Mouse (Mus musculus): ENCODE results near the gene Anks4b. TPM values are rescaled to one million over a fixed set of nuclear protein-coding genes. Genes with fewer than 3 reads are reported as not detected.

The Anks4b gene
- polyA plus RNA-seq, 1 experiment: not detected

GRCm38 (mm10) chr7:120201231-120201744, 27.6 kb downstream of the Anks4b start:
- H3K27me3 ChIP-seq (ENCODE audit: control insufficient read depth): peaks cover 12% of the 10 kb centered on the region
- no peak overlapping the region for H3K4me3 ChIP-seq (replicated peaks)
- no peaks in the 10 kb centered on the region for H3K4me1 ChIP-seq (ENCODE audit: control insufficient read depth)
- no peaks in the 10 kb centered on the region for H3K36me3 ChIP-seq (ENCODE audit: control insufficient read depth)
- TF ChIP-seq GATA1 (IDR thresholded peaks at IDR 0.05; ENCODE audit: low read length) (no peak), TAL1 (IDR thresholded peaks at IDR 0.05; ENCODE audit: low read length) (no peak)
- no peaks in the 10 kb centered on the region for H3K9me3 ChIP-seq (ENCODE audit: control insufficient read depth, low read length)

GRCm38 (mm10) chr7:120201771-120202170, 28.1 kb downstream of the Anks4b start, which contains the start of gene Crym:
Gene Crym, minus strand, starts transcription at chr7:120202111.
- H3K4me3 ChIP-seq (replicated peaks): no peak within 1 kb of the TSS
- no peaks in the 10 kb centered on the region for H3K36me3 ChIP-seq (ENCODE audit: control insufficient read depth)
- H3K4me1 ChIP-seq (ENCODE audit: control insufficient read depth): no peaks in the 10 kb centered on the region
- peaks cover 12% of the 10 kb centered on the region for H3K27me3 ChIP-seq (ENCODE audit: control insufficient read depth)
- TF ChIP-seq GATA1 (IDR thresholded peaks at IDR 0.05; ENCODE audit: low read length): no peak
- no peak for TF ChIP-seq TAL1 (IDR thresholded peaks at IDR 0.05; ENCODE audit: low read length)
- no peaks in the 10 kb centered on the region for H3K9me3 ChIP-seq (ENCODE audit: control insufficient read depth, low read length)

DNA sequence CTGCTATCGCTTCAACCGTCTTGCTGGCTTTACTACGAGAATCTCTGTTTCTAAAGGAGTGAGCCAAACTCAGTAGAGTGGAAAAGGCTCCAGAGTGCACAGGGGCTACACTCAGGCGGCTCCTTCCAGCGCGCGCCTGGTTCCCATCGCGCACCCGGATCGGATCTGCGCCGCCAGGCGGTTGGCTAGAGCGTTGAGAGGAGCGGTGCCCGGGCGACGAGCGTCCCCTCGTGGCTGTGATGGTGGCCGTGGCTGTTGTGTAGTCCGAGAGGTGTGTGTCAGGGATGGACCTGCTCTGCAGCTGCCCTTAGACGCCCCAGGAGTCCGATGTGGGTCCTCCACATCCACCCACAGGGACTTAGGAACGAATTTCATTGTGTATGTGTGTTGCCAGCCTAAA, 30.1 kb downstream of the Anks4b start, which contains the start of gene Abca14:
Gene Abca14 (plus strand): TSS at position 173 of the 400 bp plus-strand sequence.
- H3K4me3 ChIP-seq (replicated peaks): no peak within 1 kb of the TSS
- H3K4me1 ChIP-seq (ENCODE audit: control insufficient read depth): no peaks in the 10 kb centered on the region
- TF ChIP-seq GATA1 (IDR thresholded peaks at IDR 0.05; ENCODE audit: low read length) (no peak), TAL1 (IDR thresholded peaks at IDR 0.05; ENCODE audit: low read length) (no peak)
- H3K27me3 ChIP-seq (ENCODE audit: control insufficient read depth): peaks cover 12% of the 10 kb centered on the region
- no peaks in the 10 kb centered on the region for H3K9me3 ChIP-seq (ENCODE audit: control insufficient read depth, low read length)
- no peaks in the 10 kb centered on the region for H3K36me3 ChIP-seq (ENCODE audit: control insufficient read depth)

DNA sequence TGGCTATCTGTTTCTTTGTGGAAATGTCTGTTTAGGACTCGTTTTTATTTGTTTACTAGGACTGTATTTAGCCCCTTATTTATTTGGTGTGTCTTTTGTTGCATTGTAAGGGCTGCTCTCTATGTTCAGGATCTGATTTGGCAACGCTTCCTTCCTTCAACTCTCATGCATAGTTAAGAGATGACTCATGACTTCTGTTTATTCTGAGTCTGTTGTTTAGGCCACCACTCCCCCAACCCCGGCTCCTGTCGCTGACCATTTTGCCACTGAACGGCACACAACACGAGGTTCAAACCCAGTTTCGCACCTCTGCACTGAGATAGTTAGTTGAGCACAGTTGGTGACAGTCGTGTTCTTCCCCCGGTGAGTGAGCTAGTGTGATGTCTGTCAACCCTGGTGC, 32.3 kb downstream of the Anks4b start:
- no peak overlapping the region for H3K4me3 ChIP-seq (replicated peaks)
- H3K9me3 ChIP-seq (ENCODE audit: control insufficient read depth, low read length): no peaks in the 10 kb centered on the region
- TF ChIP-seq GATA1 (IDR thresholded peaks at IDR 0.05; ENCODE audit: low read length) (no peak), TAL1 (IDR thresholded peaks at IDR 0.05; ENCODE audit: low read length) (no peak)
- peaks cover 10% of the 10 kb centered on the region for H3K27me3 ChIP-seq (ENCODE audit: control insufficient read depth)
- no peaks in the 10 kb centered on the region for H3K36me3 ChIP-seq (ENCODE audit: control insufficient read depth)
- H3K4me1 ChIP-seq (ENCODE audit: control insufficient read depth): no peaks in the 10 kb centered on the region

- Histone ChIP-seq H3K27me3 (ENCODE audit: control insufficient read depth) (no peaks in the 10 kb centered on the region), H3K9me3 (ENCODE audit: control insufficient read depth, low read length) (no peaks in the 10 kb centered on the region), H3K4me3 (replicated peaks) (no peak overlapping the region), H3K4me1 (ENCODE audit: control insufficient read depth) (no peaks in the 10 kb centered on the region), H3K36me3 (ENCODE audit: control insufficient read depth) (no peaks in the 10 kb centered on the region)
- TF ChIP-seq GATA1 (IDR thresholded peaks at IDR 0.05; ENCODE audit: low read length) (no peak), TAL1 (IDR thresholded peaks at IDR 0.05; ENCODE audit: low read length) (no peak)
These were observed 54.9 kb downstream of the Anks4b start for GRCm38 (mm10) chr7:120228541-120228940.

Other genes with a start within 250 kb of the Anks4b start
- 0.01 and 0.02 TPM in 2 replicates for gene Dnah3, start 78.6 kb upstream of the Anks4b start, polyA plus RNA-seq (2012)
- gene Tmem159, start 71.5 kb upstream of the Anks4b start, polyA plus RNA-seq (2012): not detected in 2 replicates
- not detected in 2 replicates for gene Zp2, start 28.6 kb upstream of the Anks4b start, polyA plus RNA-seq (2012)
- gene Crym, start 28.3 kb downstream of the Anks4b start, polyA plus RNA-seq (2012): not detected in 2 replicates
- gene Abca14, start 30.1 kb downstream of the Anks4b start, polyA plus RNA-seq (2012): not detected in 2 replicates
- gene Abca15, start 154.8 kb downstream of the Anks4b start, polyA plus RNA-seq (2012): not detected in 2 replicates
- gene Abca16, start 235.8 kb downstream of the Anks4b start, polyA plus RNA-seq (2012): not detected in 2 replicates

Measured in erythroblast, embryonic 14.5 days (primary cell).